Mouse (Mus musculus): Measurements from ENCODE around the gene Skil. TPM values are rescaled to one million over a fixed set of nuclear protein-coding genes. Genes with fewer than 3 reads are reported as not detected.

Gene Skil
- polyA plus RNA-seq, 1 experiment from 2014 or later: 21.3 TPM

DNA sequence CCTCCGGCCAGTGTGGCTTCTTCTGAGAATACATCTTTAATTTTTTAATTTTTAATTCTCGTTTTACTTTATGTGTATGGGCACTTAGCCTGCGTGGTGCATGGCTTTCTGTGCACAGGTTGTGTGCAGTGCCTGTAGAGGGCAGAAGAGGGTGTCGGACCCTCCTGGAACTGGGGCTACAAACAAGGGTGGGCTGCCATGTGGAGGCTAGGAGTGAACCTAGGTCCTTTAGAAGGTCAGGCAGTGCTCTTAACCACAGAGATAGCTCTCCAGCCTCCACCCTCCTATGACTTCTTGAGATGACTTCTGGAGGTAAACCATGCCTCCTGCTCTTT is 33.1 kb upstream of the Skil start:
- WGBS: 75% methylated on average over 4 of the region's 4 CpGs
- H3K27me3 ChIP-seq (replicated peaks): no peaks in the 10 kb centered on the region
- ATAC-seq: no peak
- H3K4me1 ChIP-seq (replicated peaks): 0 out of 2 replicates have a peak, but pooled peaks cover 4% of the 10 kb centered on the region
- H3K4me3 ChIP-seq (replicated peaks): no peak overlapping the region
- 0 out of 2 replicates have a peak overlapping the region, but pooled peaks have one; percentile 0 for H3K27ac ChIP-seq
- H3K36me3 ChIP-seq: no peaks in the 10 kb centered on the region
- no peak overlapping the region for H3K9ac ChIP-seq
- H3K4me2 ChIP-seq (replicated peaks): no peak overlapping the region
- no peaks in the 10 kb centered on the region for H3K9me3 ChIP-seq

DNA sequence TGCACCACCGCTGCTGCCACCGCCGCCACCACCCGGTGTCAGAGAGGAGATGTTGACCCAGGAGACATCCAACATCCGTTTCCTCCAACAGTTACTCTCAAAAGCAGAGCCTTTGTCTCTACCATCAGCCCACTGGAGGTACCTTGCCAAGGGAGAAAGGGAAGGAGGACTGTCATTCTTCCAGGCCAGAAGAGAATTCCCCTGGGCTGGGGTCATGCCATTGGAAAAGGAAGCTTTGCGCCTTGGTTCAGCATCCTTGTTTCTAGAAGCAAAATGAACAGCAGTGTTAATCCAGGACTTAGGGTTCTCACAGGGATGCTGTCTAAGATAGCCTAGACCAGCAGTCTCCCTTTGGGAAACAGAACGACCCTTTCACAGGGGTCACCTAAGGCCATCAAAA is 32.5 kb upstream of the Skil start:
- H3K27ac ChIP-seq: no peak overlapping the region
- no peak overlapping the region for H3K4me3 ChIP-seq (replicated peaks)
- no peak overlapping the region for H3K9ac ChIP-seq
- WGBS: 87% methylated on average over 7 of the region's 7 CpGs
- H3K9me3 ChIP-seq: no peaks in the 10 kb centered on the region
- no peaks in the 10 kb centered on the region for H3K27me3 ChIP-seq (replicated peaks)
- H3K36me3 ChIP-seq: no peaks in the 10 kb centered on the region
- no peak overlapping the region for H3K4me2 ChIP-seq (replicated peaks)
- ATAC-seq: no peak
- 0 out of 2 replicates have a peak, but pooled peaks cover 4% of the 10 kb centered on the region for H3K4me1 ChIP-seq (replicated peaks)

DNA sequence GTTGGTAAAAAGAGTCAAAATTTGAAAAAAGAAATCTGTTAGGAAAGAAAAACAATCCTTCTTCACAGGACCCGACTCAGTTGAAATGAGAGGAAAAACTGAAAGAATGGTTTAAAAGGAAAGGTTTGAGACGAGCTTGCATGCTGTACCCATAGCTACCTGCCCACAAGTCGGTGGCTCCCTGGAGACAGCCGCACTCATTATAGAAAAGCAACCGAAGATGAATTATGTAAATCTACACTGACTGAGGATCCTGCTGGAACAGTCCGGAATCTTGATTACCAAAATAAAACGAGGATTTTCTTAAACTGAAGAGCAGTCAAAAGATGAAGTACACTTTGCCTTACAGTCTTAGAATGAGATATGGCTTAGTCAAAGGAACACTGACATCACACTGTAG is 26.4 kb upstream of the Skil start:
- ATAC-seq: no peak
- no peak overlapping the region for H3K9ac ChIP-seq
- no peaks in the 10 kb centered on the region for H3K4me1 ChIP-seq (replicated peaks)
- H3K36me3 ChIP-seq: no peaks in the 10 kb centered on the region
- H3K9me3 ChIP-seq: no peaks in the 10 kb centered on the region
- WGBS: 84% methylated on average over 7 of the region's 7 CpGs
- no peak overlapping the region for H3K27ac ChIP-seq
- H3K4me3 ChIP-seq (replicated peaks): no peak overlapping the region
- H3K27me3 ChIP-seq (replicated peaks): no peaks in the 10 kb centered on the region
- H3K4me2 ChIP-seq (replicated peaks): no peak overlapping the region

DNA sequence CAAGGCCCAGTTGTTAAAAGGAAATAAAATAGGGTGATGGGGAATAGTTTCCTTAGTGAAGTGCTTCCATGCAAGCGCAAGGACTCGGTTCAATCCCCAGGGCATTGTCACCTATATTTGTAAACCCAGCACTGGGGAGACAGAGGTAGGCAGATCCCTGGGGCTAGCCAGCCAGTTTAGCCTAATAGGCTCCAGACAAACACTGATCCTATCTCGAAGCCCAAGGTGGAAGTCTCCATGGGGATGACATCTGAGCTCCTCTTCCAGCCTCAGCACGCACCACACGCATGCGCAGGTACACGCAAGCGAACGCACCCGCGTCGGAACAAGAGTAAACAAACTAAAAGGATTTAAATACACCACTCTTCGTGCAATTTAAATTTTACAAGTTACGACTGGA is 23.1 kb upstream of the Skil start:
- WGBS: 88% methylated on average over 14 of the region's 14 CpGs

DNA sequence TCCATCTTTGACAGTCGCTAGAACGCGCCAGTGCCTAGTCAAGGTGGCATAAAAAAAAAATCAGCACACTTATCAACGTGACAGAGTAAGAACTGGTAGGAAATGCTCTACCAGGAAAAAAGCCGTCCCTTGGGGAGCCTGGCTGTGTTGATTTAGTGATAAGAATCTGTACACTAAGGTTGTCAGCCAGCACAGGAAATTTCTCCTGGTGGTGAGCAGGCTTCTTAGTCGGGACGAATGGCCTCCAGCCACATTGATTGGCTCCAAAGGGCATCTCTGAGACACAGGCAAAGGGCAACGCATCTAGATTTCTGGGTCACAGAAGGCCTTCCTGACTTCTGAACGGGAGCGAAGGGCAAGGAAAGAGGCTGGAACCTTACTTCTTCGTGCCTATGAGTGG is 19.1 kb upstream of the Skil start:
- no peak overlapping the region for H3K4me3 ChIP-seq (replicated peaks)
- H3K4me2 ChIP-seq (replicated peaks): no peak overlapping the region
- peak; percentile 84 for ATAC-seq
- peaks cover 10% of the 10 kb centered on the region; the same call in 1 of the 2 replicates for H3K4me1 ChIP-seq (replicated peaks)
- no peaks in the 10 kb centered on the region for H3K9me3 ChIP-seq
- H3K9ac ChIP-seq: no peak overlapping the region
- no peaks in the 10 kb centered on the region for H3K27me3 ChIP-seq (replicated peaks)
- no peaks in the 10 kb centered on the region for H3K36me3 ChIP-seq
- H3K27ac ChIP-seq: peak overlapping the region; percentile 59
- WGBS: 40% methylated on average over 11 of the region's 11 CpGs

More for the DNA sequence above, 23.1 kb upstream of the Skil start:
- no peak overlapping the region for H3K4me2 ChIP-seq (replicated peaks)
- ATAC-seq: no peak
- H3K4me1 ChIP-seq (replicated peaks): peaks cover 5% of the 10 kb centered on the region; the same call in 1 of the 2 replicates
- H3K4me3 ChIP-seq (replicated peaks): no peak overlapping the region
- no peak overlapping the region for H3K9ac ChIP-seq
- H3K27me3 ChIP-seq (replicated peaks): no peaks in the 10 kb centered on the region
- H3K27ac ChIP-seq: no peak overlapping the region
- H3K9me3 ChIP-seq: no peaks in the 10 kb centered on the region
- H3K36me3 ChIP-seq: no peaks in the 10 kb centered on the region

DNA sequence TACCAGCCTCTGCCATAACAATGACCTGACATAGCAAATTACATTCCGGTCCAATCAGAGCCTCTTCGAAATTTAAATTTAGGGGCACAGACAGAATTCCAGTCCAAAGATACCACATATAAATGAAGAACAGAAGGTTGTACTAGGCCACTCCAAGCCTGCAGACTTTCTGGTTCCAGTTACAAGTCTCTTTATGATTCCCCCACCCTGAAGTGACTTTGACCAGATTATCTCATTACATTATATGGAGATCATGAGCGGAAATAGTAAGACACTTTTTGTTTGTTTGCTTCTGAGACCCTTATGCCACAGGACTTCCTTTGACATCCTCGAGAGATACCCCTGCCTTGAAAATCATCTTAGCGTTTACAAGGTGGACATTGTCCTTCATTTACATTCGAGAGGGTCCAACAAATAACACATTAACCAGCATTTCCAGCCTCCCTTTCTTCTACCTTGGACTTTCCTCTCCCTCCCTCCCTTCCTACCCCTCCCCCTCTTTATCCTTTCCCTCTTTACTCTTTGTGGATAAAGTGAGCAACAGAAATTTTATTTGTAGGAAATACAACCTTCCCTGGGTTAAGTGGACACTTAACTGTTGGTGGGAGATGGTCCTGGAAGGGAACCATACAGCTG is 17.7 kb upstream of the Skil start:
- no peak overlapping the region for H3K4me2 ChIP-seq (replicated peaks)
- no peak overlapping the region for H3K4me3 ChIP-seq (replicated peaks)
- H3K9me3 ChIP-seq: no peaks in the 10 kb centered on the region
- peak overlapping the region; percentile 59 for H3K27ac ChIP-seq
- peak; percentile 68 for ATAC-seq
- no peaks in the 10 kb centered on the region for H3K27me3 ChIP-seq (replicated peaks)
- 77% methylated on average over 6 of the region's 6 CpGs for WGBS
- no peak overlapping the region for H3K9ac ChIP-seq
- H3K36me3 ChIP-seq: no peaks in the 10 kb centered on the region
- H3K4me1 ChIP-seq (replicated peaks): peaks cover 10% of the 10 kb centered on the region; the same call in 1 of the 2 replicates

DNA sequence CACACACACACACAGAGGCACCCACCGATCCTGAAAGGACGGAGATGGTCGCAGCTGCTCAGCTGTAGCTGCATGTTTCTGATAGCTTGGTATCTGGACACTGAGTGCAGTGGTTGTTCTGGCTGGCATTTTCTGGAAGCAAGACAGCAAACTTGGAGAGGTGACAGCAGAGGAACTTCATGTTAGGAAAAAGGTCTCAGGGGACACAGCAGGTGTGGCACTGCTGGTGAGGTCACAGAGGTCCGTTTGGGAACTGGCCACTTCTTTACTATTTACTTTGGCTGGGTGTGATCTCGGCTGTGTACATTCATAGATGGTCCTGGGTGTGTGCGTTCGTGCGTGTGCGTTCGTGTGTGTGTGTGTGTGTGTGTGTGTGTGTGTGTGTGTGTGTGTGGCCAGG is 15.4 kb upstream of the Skil start:
- Histone ChIP-seq H3K36me3 (no peaks in the 10 kb centered on the region), H3K4me2 (replicated peaks) (no peak overlapping the region), H3K27me3 (replicated peaks) (no peaks in the 10 kb centered on the region), H3K9me3 (no peaks in the 10 kb centered on the region), H3K9ac (no peak overlapping the region), H3K4me1 (replicated peaks) (peaks cover 17% of the 10 kb centered on the region), H3K27ac (no peak overlapping the region), H3K4me3 (replicated peaks) (no peak overlapping the region)
- WGBS: 53% methylated on average over 10 of the region's 10 CpGs
- no peak for ATAC-seq

DNA sequence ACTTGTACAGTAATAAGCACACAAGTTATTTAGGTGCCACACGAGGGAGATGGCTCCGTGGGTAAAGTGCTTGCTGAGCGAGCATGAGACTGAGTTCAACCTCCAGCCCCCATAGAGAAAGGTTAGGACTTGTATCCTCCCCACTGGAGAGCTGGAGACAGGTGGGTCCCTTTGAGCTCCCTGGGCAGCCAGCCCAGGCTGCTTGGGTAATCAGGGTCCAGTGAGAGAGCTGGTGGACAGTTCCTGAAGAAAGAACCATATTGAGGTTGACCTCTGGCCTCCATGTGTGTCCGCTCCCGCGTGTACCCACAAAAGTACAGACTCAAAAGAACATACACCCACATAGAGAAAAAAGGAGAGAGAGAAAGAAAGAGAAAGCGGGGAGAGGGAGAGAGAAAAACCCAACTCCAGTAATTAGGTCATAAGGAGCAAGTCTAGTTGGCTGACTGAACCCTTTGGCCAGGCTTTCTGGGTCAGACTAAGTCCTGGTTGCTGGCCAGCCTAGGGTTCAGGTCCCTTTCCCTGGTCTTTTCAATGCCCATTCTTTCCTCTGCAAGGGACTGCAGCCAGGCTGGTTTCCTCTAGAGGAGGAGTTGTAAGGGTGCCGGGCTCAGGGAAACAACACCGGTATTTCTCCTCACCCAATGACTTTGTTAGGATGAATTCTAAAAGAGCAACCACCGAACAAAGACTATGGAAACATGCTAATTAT is 13.9 kb upstream of the Skil start:
- WGBS: 87% methylated on average over 10 of the region's 10 CpGs
- Histone ChIP-seq H3K4me2 (replicated peaks) (no peak overlapping the region), H3K36me3 (no peaks in the 10 kb centered on the region)

DNA sequence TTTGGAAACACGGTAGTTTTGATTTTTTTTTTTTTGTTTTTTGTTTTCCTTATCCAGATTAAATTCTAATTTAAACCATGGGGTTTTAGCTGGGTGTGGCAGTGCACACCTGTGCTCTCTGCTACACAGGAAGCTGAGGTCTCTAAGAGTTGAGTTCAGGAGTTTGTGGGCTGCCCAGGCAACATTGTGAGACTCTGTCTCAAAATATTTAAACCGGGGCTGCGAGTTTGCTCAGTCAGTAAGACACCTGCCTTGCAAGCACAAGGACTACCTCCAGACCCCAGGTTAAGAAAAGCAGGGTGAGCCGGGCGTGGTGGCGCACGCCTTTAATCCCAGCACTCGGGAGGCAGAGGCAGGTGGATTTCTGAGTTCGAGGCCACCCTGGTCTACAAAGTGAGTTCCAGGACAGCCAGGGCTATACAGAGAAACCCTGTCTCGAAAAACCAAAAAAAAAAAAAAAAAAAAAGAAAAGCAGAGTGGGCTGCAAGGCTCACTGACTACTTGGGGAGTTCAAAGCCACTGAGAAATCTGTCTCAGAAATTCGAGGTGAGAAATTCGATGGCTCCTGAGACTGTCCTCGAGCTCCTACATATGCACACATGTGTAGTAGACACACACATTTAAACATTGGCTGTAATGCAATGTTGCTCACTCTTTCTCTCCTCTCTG is 11.9 kb upstream of the Skil start:
- no peaks in the 10 kb centered on the region for H3K27me3 ChIP-seq (replicated peaks)
- no peaks in the 10 kb centered on the region for H3K9me3 ChIP-seq
- 85% methylated on average over 12 of the region's 13 CpGs for WGBS
- no peak for ATAC-seq
- H3K9ac ChIP-seq: no peak overlapping the region
- no peaks in the 10 kb centered on the region for H3K36me3 ChIP-seq
- H3K4me2 ChIP-seq (replicated peaks): no peak overlapping the region
- H3K4me3 ChIP-seq (replicated peaks): no peak overlapping the region
- no peak overlapping the region for H3K27ac ChIP-seq
- H3K4me1 ChIP-seq (replicated peaks): peaks cover 9% of the 10 kb centered on the region

More for the DNA sequence above, 13.9 kb upstream of the Skil start:
- no peaks in the 10 kb centered on the region for H3K27me3 ChIP-seq (replicated peaks)
- H3K9me3 ChIP-seq: no peaks in the 10 kb centered on the region
- no peak overlapping the region for H3K4me3 ChIP-seq (replicated peaks)
- H3K4me1 ChIP-seq (replicated peaks): peaks cover 14% of the 10 kb centered on the region
- no peak overlapping the region for H3K9ac ChIP-seq
- no peak for ATAC-seq
- no peak overlapping the region for H3K27ac ChIP-seq

DNA sequence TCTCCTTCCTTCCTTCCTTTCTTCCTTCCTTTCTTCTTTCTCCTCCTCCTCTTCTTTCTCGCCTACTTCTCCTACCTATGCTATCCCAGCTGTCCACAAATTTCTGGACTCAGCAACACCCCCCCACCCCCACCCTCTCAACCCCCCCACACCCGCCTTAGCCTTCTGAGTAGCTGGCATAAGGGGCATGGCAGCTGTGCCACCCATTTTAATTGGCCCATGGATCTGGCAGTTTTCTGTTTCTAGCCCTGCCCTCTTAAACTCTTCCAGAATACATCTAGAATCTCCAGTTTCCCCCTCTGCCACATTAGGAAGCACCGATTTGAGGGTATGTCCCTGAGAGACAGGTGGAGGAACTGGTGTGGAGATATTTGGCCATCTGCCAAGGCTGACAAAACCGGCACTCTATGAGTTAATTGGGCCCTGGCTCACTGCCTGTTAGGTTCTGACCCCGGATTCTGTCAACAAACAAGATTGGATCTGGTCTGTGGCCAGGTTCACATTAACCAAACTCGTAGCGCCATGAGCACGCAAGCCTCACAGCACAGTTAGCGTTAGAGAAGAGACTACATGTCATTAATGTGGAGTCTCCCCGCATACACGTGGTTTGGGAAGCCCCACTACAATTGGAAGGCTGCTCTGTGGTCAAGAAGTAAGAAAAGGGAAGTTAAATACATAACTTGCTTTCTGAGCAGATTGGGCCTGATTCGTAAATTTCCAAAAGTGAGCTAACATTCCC is 11.2 kb upstream of the Skil start:
- 19% methylated on average over 12 of the region's 12 CpGs for WGBS
- H3K4me3 ChIP-seq (replicated peaks): no peak overlapping the region

DNA sequence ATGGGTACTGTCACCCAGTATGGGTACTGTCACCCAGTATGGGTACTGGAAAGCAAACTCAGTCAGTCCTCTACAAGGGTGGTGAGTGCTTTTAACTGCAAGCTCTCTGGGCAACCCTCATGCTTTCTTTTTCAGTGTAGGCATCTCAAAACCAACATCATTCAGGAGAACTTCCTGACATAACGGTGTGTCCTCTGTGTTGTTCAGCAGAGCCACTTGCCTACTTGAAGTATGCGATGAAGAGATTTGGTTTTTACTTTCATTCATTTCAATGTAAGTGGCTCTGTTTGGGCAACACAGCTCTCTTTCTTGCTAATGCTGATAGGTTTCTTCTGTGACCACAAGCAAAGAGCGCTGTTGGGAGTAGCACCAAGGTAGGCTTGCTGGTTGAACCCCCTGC is 9.9 kb upstream of the Skil start:
- H3K4me2 ChIP-seq (replicated peaks): no peak overlapping the region
- no peak overlapping the region for H3K9ac ChIP-seq
- H3K4me1 ChIP-seq (replicated peaks): peaks cover 10% of the 10 kb centered on the region
- WGBS: 93% methylated on average over 3 of the region's 3 CpGs
- H3K4me3 ChIP-seq (replicated peaks): no peak overlapping the region
- H3K27me3 ChIP-seq (replicated peaks): no peaks in the 10 kb centered on the region
- ATAC-seq: no peak
- no peak overlapping the region for H3K27ac ChIP-seq
- no peaks in the 10 kb centered on the region for H3K9me3 ChIP-seq
- H3K36me3 ChIP-seq: no peaks in the 10 kb centered on the region

More for the DNA sequence above, 11.2 kb upstream of the Skil start:
- Histone ChIP-seq H3K9ac (no peak overlapping the region), H3K27ac (no peak overlapping the region), H3K4me1 (replicated peaks) (peaks cover 8% of the 10 kb centered on the region), H3K36me3 (no peaks in the 10 kb centered on the region), H3K27me3 (replicated peaks) (no peaks in the 10 kb centered on the region), H3K4me2 (replicated peaks) (peak overlapping the region; percentile 37), H3K9me3 (no peaks in the 10 kb centered on the region)
- peak; percentile 56 for ATAC-seq
